Mouse (Mus musculus): ENCODE data around the gene Aldh4a1. TPM values are rescaled to one million over a fixed set of nuclear protein-coding genes. Genes with fewer than 3 reads are reported as not detected.

Gene Aldh4a1
- polyA plus RNA-seq, 1 experiment from 2014 or later: 14.5 TPM

DNA sequence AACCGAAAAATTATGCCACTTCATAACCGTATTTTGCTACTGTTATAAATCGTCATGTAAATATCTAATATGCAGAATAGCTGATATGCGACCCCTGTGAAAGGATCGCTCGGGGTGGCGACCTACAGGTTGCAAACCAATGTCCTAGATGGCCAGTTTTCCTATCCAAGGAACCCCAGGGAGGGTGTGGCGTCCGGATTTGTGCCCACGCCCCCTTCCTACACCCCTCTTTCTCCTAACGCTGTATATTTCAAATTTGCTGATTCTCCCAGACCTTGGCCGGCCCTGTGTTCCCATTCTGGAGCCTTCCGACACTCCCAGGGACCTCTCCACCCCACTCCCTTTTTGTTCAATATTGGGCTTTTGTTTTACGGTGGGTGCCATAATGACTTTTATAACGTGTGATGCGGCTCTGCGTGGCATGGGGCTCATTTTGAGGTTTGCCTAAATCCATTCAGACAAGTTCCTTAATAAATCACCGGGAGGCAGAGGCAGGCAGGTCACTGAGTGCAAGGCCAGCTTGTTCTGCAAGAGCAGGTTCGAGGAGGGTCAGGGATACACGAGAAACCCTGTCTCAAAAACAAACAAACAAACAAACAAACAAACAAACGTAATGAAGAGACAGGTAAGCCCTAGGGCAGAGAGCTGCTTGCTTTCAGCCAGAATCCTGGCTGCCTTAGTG is 909 bp downstream of the Aldh4a1 start:
- no peak for ATAC-seq (replicated peaks; ENCODE audit: low FRiP score)
- H3K9me3 ChIP-seq (ENCODE audit: control insufficient read depth, low read length): no peaks in the 10 kb centered on the region
- H3K27me3 ChIP-seq (ENCODE audit: control insufficient read depth, insufficient read depth, low read length): no peaks in the 10 kb centered on the region
- H3K4me3 ChIP-seq (ENCODE audit: low read depth, low read length): peak overlapping the region; percentile 64
- H3K4me2 ChIP-seq (ENCODE audit: low read depth, low read length, severe bottlenecking): peak overlapping the region; percentile 87
- peaks cover 3% of the 10 kb centered on the region; the same call in 1 of the 2 replicates for H3K4me1 ChIP-seq (replicated peaks; ENCODE audit: control insufficient read depth, insufficient read depth, low read length)
- no peaks in the 10 kb centered on the region for H3K36me3 ChIP-seq (ENCODE audit: control insufficient read depth, insufficient read depth, low read length)
- no peak overlapping the region for H3K27ac ChIP-seq (ENCODE audit: low read depth, low read length)
- peak overlapping the region; percentile 72 for H3K9ac ChIP-seq (ENCODE audit: low read length)
- 31% methylated on average over 21 of the region's 21 CpGs for WGBS
- DNase-seq (ENCODE audit: low spot score): no peak

DNA sequence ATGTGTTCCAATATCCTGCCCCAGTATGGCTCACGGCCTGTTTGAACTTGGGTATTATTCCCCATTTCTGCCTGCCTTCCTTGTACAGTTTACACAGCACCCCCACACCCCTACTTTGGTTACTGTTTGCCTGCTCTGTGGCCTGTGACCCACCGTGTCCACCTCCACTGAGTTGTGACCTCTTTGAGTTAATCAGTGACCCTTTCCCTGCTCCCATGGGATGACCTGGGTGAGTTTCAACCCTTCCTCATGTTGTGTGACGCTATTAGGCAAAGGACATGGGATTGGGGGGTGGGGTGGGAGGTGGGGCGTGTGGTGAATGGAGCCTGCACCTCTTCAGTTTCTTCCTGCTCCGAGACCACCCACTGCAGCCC is 1.4 kb downstream of the Aldh4a1 start:
- no peak overlapping the region for H3K9ac ChIP-seq (ENCODE audit: low read length)
- no peaks in the 10 kb centered on the region for H3K36me3 ChIP-seq (ENCODE audit: control insufficient read depth, insufficient read depth, low read length)
- H3K4me3 ChIP-seq (ENCODE audit: low read depth, low read length): no peak overlapping the region
- no peaks in the 10 kb centered on the region for H3K27me3 ChIP-seq (ENCODE audit: control insufficient read depth, insufficient read depth, low read length)
- no peak for ATAC-seq (replicated peaks; ENCODE audit: low FRiP score)
- H3K27ac ChIP-seq (ENCODE audit: low read depth, low read length): no peak overlapping the region
- no peaks in the 10 kb centered on the region for H3K9me3 ChIP-seq (ENCODE audit: control insufficient read depth, low read length)
- no peak for DNase-seq (ENCODE audit: low spot score)
- H3K4me2 ChIP-seq (ENCODE audit: low read depth, low read length, severe bottlenecking): no peak overlapping the region; the same call in 1 of the 2 replicates
- H3K4me1 ChIP-seq (replicated peaks; ENCODE audit: control insufficient read depth, insufficient read depth, low read length): peaks cover 3% of the 10 kb centered on the region; the same call in 1 of the 2 replicates
- 70% methylated on average over 5 of the region's 5 CpGs for WGBS

- Histone ChIP-seq H3K4me2 (ENCODE audit: low read depth, low read length, severe bottlenecking) (no peak overlapping the region), H3K27me3 (ENCODE audit: control insufficient read depth, insufficient read depth, low read length) (no peaks in the 10 kb centered on the region), H3K9me3 (ENCODE audit: control insufficient read depth, low read length) (no peaks in the 10 kb centered on the region), H3K36me3 (ENCODE audit: control insufficient read depth, insufficient read depth, low read length) (no peaks in the 10 kb centered on the region), H3K9ac (ENCODE audit: low read length) (no peak overlapping the region), H3K4me3 (ENCODE audit: low read depth, low read length) (no peak overlapping the region), H3K27ac (ENCODE audit: low read depth, low read length) (no peak overlapping the region), H3K4me1 (replicated peaks; ENCODE audit: control insufficient read depth, insufficient read depth, low read length) (peaks cover 3% of the 10 kb centered on the region; the same call in 1 of the 2 replicates)
- WGBS: 81% methylated on average over 10 of the region's 10 CpGs
- no peak for DNase-seq (ENCODE audit: low spot score)
- no peak for ATAC-seq (replicated peaks; ENCODE audit: low FRiP score)
Measured at GRCm38 (mm10) chr4:139624706-139625105, 2.0 kb downstream of the Aldh4a1 start.

- Histone ChIP-seq H3K4me1 (replicated peaks; ENCODE audit: control insufficient read depth, insufficient read depth, low read length) (peaks cover 3% of the 10 kb centered on the region; the same call in 1 of the 2 replicates), H3K9ac (ENCODE audit: low read length) (no peak overlapping the region), H3K27me3 (ENCODE audit: control insufficient read depth, insufficient read depth, low read length) (no peaks in the 10 kb centered on the region), H3K4me3 (ENCODE audit: low read depth, low read length) (no peak overlapping the region), H3K4me2 (ENCODE audit: low read depth, low read length, severe bottlenecking) (no peak overlapping the region), H3K27ac (ENCODE audit: low read depth, low read length) (no peak overlapping the region), H3K36me3 (ENCODE audit: control insufficient read depth, insufficient read depth, low read length) (no peaks in the 10 kb centered on the region), H3K9me3 (ENCODE audit: control insufficient read depth, low read length) (no peaks in the 10 kb centered on the region)
- 93% methylated on average over 11 of the region's 11 CpGs for WGBS
- ATAC-seq (replicated peaks; ENCODE audit: low FRiP score): no peak
- DNase-seq (ENCODE audit: low spot score): no peak
Measured at GRCm38 (mm10) chr4:139627361-139627760, 4.7 kb downstream of the Aldh4a1 start.

DNA sequence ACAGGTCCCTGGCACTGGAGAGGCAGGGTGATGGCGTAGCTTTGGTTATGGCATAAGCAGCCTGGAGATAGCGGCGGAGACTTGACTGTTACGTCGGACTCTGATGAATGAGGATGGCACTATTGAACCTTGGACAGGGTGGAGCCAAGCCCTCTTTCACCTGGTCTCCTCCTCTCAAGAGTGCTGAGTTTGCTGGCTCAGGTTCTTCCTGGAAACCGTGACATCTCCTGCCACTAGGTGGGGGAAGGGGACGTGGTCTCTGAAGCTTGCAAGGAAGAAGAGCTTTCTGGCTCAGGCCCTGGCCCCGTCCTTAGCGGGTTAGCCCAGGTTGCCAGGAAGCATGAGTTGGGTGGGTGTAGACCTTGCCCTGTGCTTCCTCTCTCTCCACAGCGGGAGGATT is 7.5 kb downstream of the Aldh4a1 start:
- Histone ChIP-seq H3K4me2 (ENCODE audit: low read depth, low read length, severe bottlenecking) (no peak overlapping the region), H3K4me1 (replicated peaks; ENCODE audit: control insufficient read depth, insufficient read depth, low read length) (no peaks in the 10 kb centered on the region), H3K9ac (ENCODE audit: low read length) (no peak overlapping the region), H3K9me3 (ENCODE audit: control insufficient read depth, low read length) (no peaks in the 10 kb centered on the region), H3K36me3 (ENCODE audit: control insufficient read depth, insufficient read depth, low read length) (no peaks in the 10 kb centered on the region), H3K27me3 (ENCODE audit: control insufficient read depth, insufficient read depth, low read length) (no peaks in the 10 kb centered on the region), H3K4me3 (ENCODE audit: low read depth, low read length) (no peak overlapping the region), H3K27ac (ENCODE audit: low read depth, low read length) (no peak overlapping the region)
- DNase-seq (ENCODE audit: low spot score) (no peak), ATAC-seq (replicated peaks; ENCODE audit: low FRiP score) (no peak)
- WGBS: 72% methylated on average over 10 of the region's 10 CpGs

- no peaks in the 10 kb centered on the region for H3K36me3 ChIP-seq (ENCODE audit: control insufficient read depth, insufficient read depth, low read length)
- no peaks in the 10 kb centered on the region for H3K4me1 ChIP-seq (replicated peaks; ENCODE audit: control insufficient read depth, insufficient read depth, low read length)
- no peak overlapping the region for H3K27ac ChIP-seq (ENCODE audit: low read depth, low read length)
- no peak overlapping the region for H3K9ac ChIP-seq (ENCODE audit: low read length)
- H3K4me3 ChIP-seq (ENCODE audit: low read depth, low read length): no peak overlapping the region
- no peak for ATAC-seq (replicated peaks; ENCODE audit: low FRiP score)
- no peaks in the 10 kb centered on the region for H3K9me3 ChIP-seq (ENCODE audit: control insufficient read depth, low read length)
- 83% methylated on average over 5 of the region's 5 CpGs for WGBS
- H3K27me3 ChIP-seq (ENCODE audit: control insufficient read depth, insufficient read depth, low read length): no peaks in the 10 kb centered on the region
- no peak overlapping the region for H3K4me2 ChIP-seq (ENCODE audit: low read depth, low read length, severe bottlenecking)
- DNase-seq (ENCODE audit: low spot score): no peak
Measured at GRCm38 (mm10) chr4:139631141-139631540, 8.5 kb downstream of the Aldh4a1 start.

DNA sequence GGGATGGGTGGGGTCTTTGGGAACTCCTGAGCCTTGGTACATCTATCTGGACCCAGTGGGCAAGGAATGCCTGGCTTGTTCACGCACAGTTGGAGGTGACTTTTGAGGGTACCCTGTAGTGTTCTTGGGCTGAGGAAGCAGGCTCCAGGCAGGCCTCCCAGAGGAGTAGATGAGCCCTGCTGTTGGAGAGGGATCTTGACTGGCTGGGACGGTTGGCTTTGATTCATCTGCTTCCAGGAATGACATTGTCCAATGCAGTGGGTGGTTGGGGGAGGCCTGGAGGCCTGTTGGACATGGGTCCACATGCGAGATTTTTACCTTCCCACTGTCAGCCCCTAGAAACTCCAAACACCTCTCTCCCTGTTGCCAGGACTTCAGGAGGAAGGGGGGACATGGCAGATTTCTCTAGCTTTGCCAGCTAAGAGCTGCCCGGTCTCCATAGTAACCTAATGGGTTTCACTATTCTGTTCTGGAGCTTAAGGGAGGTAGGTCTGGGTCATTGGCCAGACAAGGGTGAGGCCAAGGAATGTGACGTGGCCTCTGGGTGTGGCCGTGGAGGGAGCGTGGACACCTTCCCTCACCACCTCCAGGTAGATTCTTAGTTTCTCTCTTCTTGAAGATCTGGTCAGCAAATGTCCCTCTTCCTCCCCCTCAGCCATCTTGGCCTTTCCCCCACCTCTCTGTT is 9.0 kb downstream of the Aldh4a1 start:
- Histone ChIP-seq H3K27me3 (ENCODE audit: control insufficient read depth, insufficient read depth, low read length) (no peaks in the 10 kb centered on the region), H3K36me3 (ENCODE audit: control insufficient read depth, insufficient read depth, low read length) (no peaks in the 10 kb centered on the region), H3K4me2 (ENCODE audit: low read depth, low read length, severe bottlenecking) (no peak overlapping the region), H3K9me3 (ENCODE audit: control insufficient read depth, low read length) (no peaks in the 10 kb centered on the region), H3K27ac (ENCODE audit: low read depth, low read length) (no peak overlapping the region), H3K9ac (ENCODE audit: low read length) (no peak overlapping the region), H3K4me3 (ENCODE audit: low read depth, low read length) (no peak overlapping the region), H3K4me1 (replicated peaks; ENCODE audit: control insufficient read depth, insufficient read depth, low read length) (no peaks in the 10 kb centered on the region)
- 90% methylated on average over 7 of the region's 7 CpGs for WGBS
- ATAC-seq (replicated peaks; ENCODE audit: low FRiP score) (no peak), DNase-seq (ENCODE audit: low spot score) (no peak)

DNA sequence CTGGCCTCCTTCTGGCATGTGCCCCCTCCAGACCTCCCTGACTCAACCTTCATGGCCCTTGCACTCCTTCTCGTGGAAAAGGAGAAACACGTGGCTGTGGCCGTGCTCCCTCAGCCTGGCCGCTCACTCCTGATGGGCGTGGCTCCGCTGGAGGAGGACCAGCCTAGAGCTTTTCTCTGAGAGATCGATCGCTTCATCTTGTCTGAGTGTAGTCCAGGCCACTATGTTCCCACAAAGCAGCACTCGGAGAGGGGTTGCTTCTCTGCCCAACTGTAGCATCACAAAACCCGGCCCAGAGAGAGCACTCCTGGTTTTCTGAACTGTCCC is 9.6 kb downstream of the Aldh4a1 start:
- no peak for ATAC-seq (replicated peaks; ENCODE audit: low FRiP score)

GRCm38 (mm10) chr4:139636373-139636772 is 13.7 kb downstream of the Aldh4a1 start:
- no peak overlapping the region for H3K27ac ChIP-seq (ENCODE audit: low read depth, low read length)
- DNase-seq (ENCODE audit: low spot score): peak; percentile 88
- 31% methylated on average over 7 of the region's 7 CpGs for WGBS
- H3K9me3 ChIP-seq (ENCODE audit: control insufficient read depth, low read length): no peaks in the 10 kb centered on the region
- H3K4me2 ChIP-seq (ENCODE audit: low read depth, low read length, severe bottlenecking): no peak overlapping the region
- H3K36me3 ChIP-seq (ENCODE audit: control insufficient read depth, insufficient read depth, low read length): no peaks in the 10 kb centered on the region
- H3K4me3 ChIP-seq (ENCODE audit: low read depth, low read length): no peak overlapping the region
- peaks cover 8% of the 10 kb centered on the region; the same call in 1 of the 2 replicates for H3K4me1 ChIP-seq (replicated peaks; ENCODE audit: control insufficient read depth, insufficient read depth, low read length)
- ATAC-seq (replicated peaks; ENCODE audit: low FRiP score): no peak
- peaks cover 3% of the 10 kb centered on the region; the same call in 1 of the 2 replicates for H3K27me3 ChIP-seq (ENCODE audit: control insufficient read depth, insufficient read depth, low read length)
- no peak overlapping the region for H3K9ac ChIP-seq (ENCODE audit: low read length)

More for the DNA sequence above, 9.6 kb downstream of the Aldh4a1 start:
- no peak for DNase-seq (ENCODE audit: low spot score)
- Histone ChIP-seq H3K27ac (ENCODE audit: low read depth, low read length) (no peak overlapping the region), H3K4me2 (ENCODE audit: low read depth, low read length, severe bottlenecking) (no peak overlapping the region), H3K9me3 (ENCODE audit: control insufficient read depth, low read length) (no peaks in the 10 kb centered on the region), H3K4me3 (ENCODE audit: low read depth, low read length) (no peak overlapping the region), H3K36me3 (ENCODE audit: control insufficient read depth, insufficient read depth, low read length) (no peaks in the 10 kb centered on the region), H3K9ac (ENCODE audit: low read length) (no peak overlapping the region), H3K4me1 (replicated peaks; ENCODE audit: control insufficient read depth, insufficient read depth, low read length) (no peaks in the 10 kb centered on the region), H3K27me3 (ENCODE audit: control insufficient read depth, insufficient read depth, low read length) (no peaks in the 10 kb centered on the region)
- WGBS: 91% methylated on average over 10 of the region's 10 CpGs
